Mouse (Mus musculus) cortical plate, adult 2 months (tissue): ENCODE measurements at regions not wholly inside any gene's neighbourhood (a gene's known extent, or its start where the extent isn't known, plus 50 kb on each side); places are given as distances from the start of the nearest gene placed in this dataset.

Experiments
- CTCF ChIP-seq: fragments of 200-500 bp; IDR thresholded peaks from 2 replicates; pipeline ENCODE4 v1.5.1; 2011; ENCODE audit warnings: mild to moderate bottlenecking, control low read depth, low read length; ENCODE audit not compliant: insufficient read depth; ENCODE audit errors: extremely low read depth
- POLR2A ChIP-seq: fragments of 200-500 bp; IDR thresholded peaks from 2 replicates; pipeline ENCODE4 v1.6.1; 2011; ENCODE audit warnings: mild to moderate bottlenecking, low read length, control low read depth; ENCODE audit not compliant: insufficient read depth; ENCODE audit errors: extremely low read depth

DNA sequence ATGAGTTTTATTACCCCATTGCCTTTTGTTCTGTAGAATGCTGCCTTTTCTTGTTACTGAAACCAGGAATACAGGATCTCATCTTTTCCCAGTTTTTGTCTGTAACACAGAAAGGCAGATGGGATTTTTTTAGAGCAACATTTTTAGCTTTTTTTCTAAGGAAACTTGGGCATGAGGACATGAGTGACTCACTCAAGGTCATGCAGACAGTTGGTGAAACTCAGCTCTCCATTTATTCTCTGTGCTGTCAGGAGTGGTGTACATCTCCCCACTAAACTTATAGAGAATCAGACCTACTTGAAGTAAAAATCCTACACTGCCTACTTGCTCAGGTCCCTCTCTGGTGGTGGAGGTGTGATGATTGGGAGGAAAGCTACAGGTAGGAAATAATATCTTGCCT lies 459.9 kb downstream of the Bcl11a start:
- TF ChIP-seq CTCF (no peak), POLR2A (no peak)
